Mouse (Mus musculus): ENCODE measurements around the gene Pum2.
A peak's percentile ranks its signal among the peaks of the same experiment; 100 is the strongest.
"Not testable (repeated sequence)": the region's sequence is repeated elsewhere in the genome, so short reads cannot be mapped to it uniquely, and the experiment has no call there.

Gene Pum2

GRCm38 (mm10) chr12:8673974-8674306 lies at the start of gene Pum2:
Gene Pum2, plus strand, starts transcription at chr12:8674134.
- DNase-seq (ENCODE audit: low spot score): peak; percentile 93

GRCm38 (mm10) chr12:8629537-8629936 lies 44.4 kb upstream of the Pum2 start:
- no peak for DNase-seq (ENCODE audit: low spot score)

GRCm38 (mm10) chr12:8631691-8632090 lies 42.2 kb upstream of the Pum2 start:
- no peak for DNase-seq (ENCODE audit: low spot score)

GRCm38 (mm10) chr12:8632737-8633365 lies 41.1 kb upstream of the Pum2 start:
- DNase-seq (ENCODE audit: low spot score): no peak

GRCm38 (mm10) chr12:8634306-8634705 lies 39.6 kb upstream of the Pum2 start:
- no peak for DNase-seq (ENCODE audit: low spot score)

- DNase-seq (ENCODE audit: low spot score): no peak
Observed at GRCm38 (mm10) chr12:8635546-8635945, 38.4 kb upstream of the Pum2 start.

GRCm38 (mm10) chr12:8636945-8637344 lies 37.0 kb upstream of the Pum2 start:
- DNase-seq (ENCODE audit: low spot score): no peak

GRCm38 (mm10) chr12:8638411-8639087 lies 35.4 kb upstream of the Pum2 start:
- DNase-seq (ENCODE audit: low spot score): peak; percentile 89

- not testable (repeated sequence) for DNase-seq (ENCODE audit: low spot score)
Observed at GRCm38 (mm10) chr12:8640186-8640585, 33.7 kb upstream of the Pum2 start.

GRCm38 (mm10) chr12:8640711-8641424 lies 33.1 kb upstream of the Pum2 start:
- peak; percentile 96 for DNase-seq (ENCODE audit: low spot score)

GRCm38 (mm10) chr12:8641425-8641735 lies 32.6 kb upstream of the Pum2 start:
- DNase-seq (ENCODE audit: low spot score): no peak

- DNase-seq (ENCODE audit: low spot score): not testable (repeated sequence)
Observed at GRCm38 (mm10) chr12:8648211-8648610, 25.7 kb upstream of the Pum2 start.

- DNase-seq (ENCODE audit: low spot score): not testable (repeated sequence)
Observed at GRCm38 (mm10) chr12:8650027-8650426, 23.9 kb upstream of the Pum2 start.

GRCm38 (mm10) chr12:8656596-8656995 lies 17.3 kb upstream of the Pum2 start:
- no peak for DNase-seq (ENCODE audit: low spot score)

GRCm38 (mm10) chr12:8657116-8657515 lies 16.8 kb upstream of the Pum2 start:
- no peak for DNase-seq (ENCODE audit: low spot score)

- no peak for DNase-seq (ENCODE audit: low spot score)
Observed at GRCm38 (mm10) chr12:8657629-8658366, 16.1 kb upstream of the Pum2 start.

- no peak for DNase-seq (ENCODE audit: low spot score)
Observed at GRCm38 (mm10) chr12:8659406-8660279, 14.3 kb upstream of the Pum2 start.

- no peak for DNase-seq (ENCODE audit: low spot score)
Observed at GRCm38 (mm10) chr12:8661747-8662146, 12.2 kb upstream of the Pum2 start.

GRCm38 (mm10) chr12:8662175-8662574 lies 11.8 kb upstream of the Pum2 start:
- peak; percentile 70 for DNase-seq (ENCODE audit: low spot score)

GRCm38 (mm10) chr12:8662721-8663120 lies 11.2 kb upstream of the Pum2 start:
- no peak for DNase-seq (ENCODE audit: low spot score)

GRCm38 (mm10) chr12:8667473-8668255 lies 6.3 kb upstream of the Pum2 start:
- no peak for DNase-seq (ENCODE audit: low spot score)
